Comparison of ENCODE assay signal across 8 mouse cellular contexts in the genomic region with DNA sequence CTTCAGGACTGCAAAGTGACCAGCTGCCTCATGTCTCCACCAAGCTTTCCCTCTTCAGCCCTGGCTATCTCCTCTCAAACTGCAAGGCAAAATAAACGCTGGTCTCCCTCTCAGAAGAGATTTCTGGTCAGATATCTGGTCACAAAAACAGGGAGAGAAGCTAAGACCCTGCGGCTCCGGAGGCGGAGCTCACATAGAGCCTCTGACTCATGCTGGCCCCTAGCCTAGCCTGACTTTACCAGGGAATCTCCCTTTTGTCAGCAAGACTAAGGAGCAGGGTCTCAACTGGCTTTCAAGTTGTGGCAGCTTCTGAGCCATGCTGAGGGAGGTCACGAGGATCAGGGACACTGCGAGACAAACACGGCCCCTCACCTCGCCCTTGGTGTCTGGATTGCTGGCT. TPM values are rescaled to one million over a fixed set of nuclear protein-coding genes. Genes with fewer than 3 reads are reported as not detected.
DNase-seq lines count a peak whose midpoint lies in the region; ATAC-seq and TF ChIP-seq lines count a peak whose summit lies in the region.

No protein-coding gene starts in this region.

- no peak overlapping the region for H3K9ac ChIP-seq in embryonic facial prominence, embryonic 13.5 days
- no peak overlapping the region for H3K9ac ChIP-seq in hindbrain, postnatal 0 days (replicated peaks; ENCODE audit: low read length)
- H3K9ac ChIP-seq in midbrain, embryonic 12.5 days (replicated peaks), result no peak overlapping the region

- peaks cover 7% of the 10 kb centered on the region for H3K9me3 ChIP-seq in embryonic facial prominence, embryonic 13.5 days
- no peaks in the 10 kb centered on the region for H3K9me3 ChIP-seq in hindbrain, postnatal 0 days (ENCODE audit: low read length)
- H3K9me3 ChIP-seq in midbrain, embryonic 12.5 days, result peaks cover 7% of the 10 kb centered on the region; the same call in 1 of the 2 replicates

- H3K27ac ChIP-seq in kidney, adult 2 months (ENCODE audit: insufficient read depth, low read depth, low read length), result no peak overlapping the region
- H3K27ac ChIP-seq in embryonic facial prominence, embryonic 13.5 days, result peak overlapping the region; percentile 7; the same call in 1 of the 2 replicates
- H3K27ac ChIP-seq in hindbrain, postnatal 0 days, result no peak overlapping the region
- no peak overlapping the region for H3K27ac ChIP-seq in midbrain, embryonic 12.5 days (replicated peaks)

- H3K36me3 ChIP-seq in kidney, adult 2 months (ENCODE audit: control insufficient read depth, insufficient read depth, low read length), result no peaks in the 10 kb centered on the region
- peaks cover 13% of the 10 kb centered on the region for H3K36me3 ChIP-seq in embryonic facial prominence, embryonic 13.5 days
- no peaks in the 10 kb centered on the region for H3K36me3 ChIP-seq in hindbrain, postnatal 0 days (ENCODE audit: insufficient read depth, low read length)
- peaks cover 11% of the 10 kb centered on the region for H3K36me3 ChIP-seq in midbrain, embryonic 12.5 days

- no peak overlapping the region for H3K4me2 ChIP-seq in embryonic facial prominence, embryonic 13.5 days
- H3K4me2 ChIP-seq in hindbrain, postnatal 0 days (ENCODE audit: low read depth, low read length), result peak overlapping the region; percentile 26; the same call in 1 of the 2 replicates
- H3K4me2 ChIP-seq in midbrain, embryonic 12.5 days (replicated peaks), result peak overlapping the region; percentile 18; the same call in 1 of the 2 replicates

- 45% methylated on average over 8 of the region's 8 CpGs for WGBS in kidney, adult 2 months
- WGBS in embryonic facial prominence, embryonic 13.5 days, result 66% methylated on average over 8 of the region's 8 CpGs
- 33% methylated on average over 8 of the region's 8 CpGs for WGBS in hindbrain, postnatal 0 days
- 22% methylated on average over 8 of the region's 8 CpGs for WGBS in midbrain, embryonic 12.5 days

- 0 out of 2 replicates have a peak, but pooled peaks cover 3% of the 10 kb centered on the region for H3K4me1 ChIP-seq in kidney, adult 2 months (ENCODE audit: control insufficient read depth, insufficient read depth, low read length)
- H3K4me1 ChIP-seq in embryonic facial prominence, embryonic 13.5 days, result 0 out of 2 replicates have a peak, but pooled peaks cover 7% of the 10 kb centered on the region
- no peaks in the 10 kb centered on the region for H3K4me1 ChIP-seq in hindbrain, postnatal 0 days (ENCODE audit: insufficient read depth, low read length)
- H3K4me1 ChIP-seq in midbrain, embryonic 12.5 days, result 0 out of 2 replicates have a peak, but pooled peaks cover 5% of the 10 kb centered on the region

- ATAC-seq in embryonic facial prominence, embryonic 13.5 days (ENCODE audit: insufficient number of reproducible peaks, insufficient read depth, low FRiP score, low TSS enrichment, low read depth), result no peak
- peak; percentile 70 for ATAC-seq in hindbrain, postnatal 0 days
- ATAC-seq in midbrain, embryonic 12.5 days (ENCODE audit: low FRiP score, low read depth), result no peak
- ATAC-seq in inflammation-experienced regulatory T-cells, adult 6 months, result no peak

- no peak for TF ChIP-seq POLR2A in kidney, adult 2 months (IDR thresholded peaks at IDR 0.05; ENCODE audit: low read depth, low read length)

- no peak for TF ChIP-seq CTCF in kidney, adult 2 months (conservative IDR thresholded peaks at IDR 0.05; ENCODE audit: insufficient read depth, insufficient read length, low read depth, low read length)
- no peak for TF ChIP-seq CTCF in hindbrain, postnatal 0 days (IDR thresholded peaks at IDR 0.05; ENCODE audit: low read depth)

- no peaks in the 10 kb centered on the region for H3K27me3 ChIP-seq in kidney, adult 2 months (replicated peaks; ENCODE audit: control insufficient read depth, insufficient read depth, low read length)
- no peaks in the 10 kb centered on the region for H3K27me3 ChIP-seq in embryonic facial prominence, embryonic 13.5 days
- H3K27me3 ChIP-seq in hindbrain, postnatal 0 days (ENCODE audit: insufficient read depth, low read length), result no peaks in the 10 kb centered on the region
- no peaks in the 10 kb centered on the region for H3K27me3 ChIP-seq in midbrain, embryonic 12.5 days

- DNase-seq in kidney, adult 2 months, result peak; percentile 38
- DNase-seq in kidney, adult 18-20 months, result no peak
- peak; percentile 55 for DNase-seq in hindbrain, postnatal 0 days (ENCODE audit: low spot score)
- DNase-seq in cerebellum, adult 9-11 months, result no peak
- no peak for DNase-seq in spleen, adult 12 weeks (ENCODE audit: low spot score)

- H3K4me3 ChIP-seq in kidney, adult 2 months (ENCODE audit: insufficient read depth, low read depth, low read length), result no peak overlapping the region
- no peak overlapping the region for H3K4me3 ChIP-seq in embryonic facial prominence, embryonic 13.5 days
- 0 out of 2 replicates have a peak overlapping the region, but pooled peaks have one; percentile 8 for H3K4me3 ChIP-seq in hindbrain, postnatal 0 days (ENCODE audit: low read length)
- H3K4me3 ChIP-seq in midbrain, embryonic 12.5 days, result 0 out of 2 replicates have a peak overlapping the region, but pooled peaks have one; percentile 12

RNA-seq across cellular contexts. Expression of gene Slc19a1, which starts 57.3 kb away (rescaled TPM):
- 245 and 351 TPM in 2 replicates for polyA plus RNA-seq in kidney, adult 2 months (2012; rRNA removed)
- polyA plus RNA-seq in embryonic facial prominence, embryonic 13.5 days (2015; fragmentation: Nextera tagmentation; extraction: Ambion mirVana), result 28.6 and 32.6 TPM in 2 replicates
- total RNA-seq in hindbrain, postnatal 0 days (2014; rRNA removed), result 41.6 and 49.8 TPM in 2 replicates
- polyA plus RNA-seq in hindbrain, postnatal 0 days (2015; fragmentation: Nextera tagmentation; extraction: Ambion mirVana), result 45.5 and 48.6 TPM in 2 replicates
- polyA plus RNA-seq in midbrain, embryonic 12.5 days (2016; fragmentation: Nextera tagmentation; extraction: Ambion mirVana), result 32.7 and 33.6 TPM in 2 replicates
- polyA plus RNA-seq in inflammation-experienced regulatory T-cells, adult 6 months (2017; shearing (Covaris generic)), result 10 to 100 TPM; 23.4 to 40.5 (median 34.5) TPM

Comparison
In these comparisons a context has a peak if more than half of its experiments do, and no peak if none do; other contexts are left out.
1. DNase-seq: peak in kidney, adult 2 months (single experiment) and hindbrain, postnatal 0 days (single experiment); none in kidney, adult 18-20 months (single experiment), cerebellum, adult 9-11 months (single experiment) and spleen, adult 12 weeks (single experiment).
2. H3K4me3 ChIP-seq: peak in hindbrain, postnatal 0 days (single experiment) and midbrain, embryonic 12.5 days (single experiment); none in kidney, adult 2 months (single experiment) and embryonic facial prominence, embryonic 13.5 days (single experiment).